ENCODE assay signal across 8 mouse cellular contexts in genomic region chr17:26041111-26041802, GRCm38 (mm10). TPM values are rescaled to one million over a fixed set of nuclear protein-coding genes. Genes with fewer than 3 reads are reported as not detected.
DNase-seq lines count a peak whose midpoint lies in the region; ATAC-seq lines count a peak whose summit lies in the region.

No protein-coding gene starts in this region.

- peak; percentile 39 for DNase-seq in ovary, postnatal 36 days (ENCODE audit: low spot score)
- DNase-seq in ovary, adult 18-20 months (ENCODE audit: low spot score): no peak
- DNase-seq in adipocyte (ENCODE audit: low spot score): peak; percentile 73
- DNase-seq in heart, postnatal 25 days (ENCODE audit: low spot score): peak; percentile 18
- peak; percentile 61 for DNase-seq in left cerebral cortex, postnatal 14 days (ENCODE audit: low spot score in 2 of 2)
- peak; percentile 25 to 48 for DNase-seq in natural killer cell, adult 2 months (ENCODE audit: low spot score in 2 of 2)
- DNase-seq in urinary bladder, postnatal 25 days (ENCODE audit: low spot score): peak; percentile 38

- ATAC-seq in common myeloid progenitor, adult 5-6 weeks (replicated peaks; ENCODE audit: low read depth, poor library complexity, severe bottlenecking): peak; percentile 92

- intact Hi-C loops in heart, postnatal 25 days (cut with DNase I): loop anchor here (1.0 kb wide), 1 partner anchor 49 kb away; the partner anchor contains the start of gene Decr2
- intact Hi-C loops in left cerebral cortex, postnatal 14 days (cut with DNase I): loop anchor here (5.0 kb wide), 1 partner anchor 51 kb away; the partner anchor contains the start of gene Decr2

RNA-seq across cellular contexts. Expression of gene Rab11fip3, which starts 28.1 kb away (rescaled TPM):
- 0.97 and 2.2 TPM in 2 replicates for total RNA-seq in common myeloid progenitor, adult 5-6 weeks (2017)
- 10 to 100 TPM; 28.0 to 30.2 TPM for total RNA-seq in heart, postnatal 25 days (2021)
- 10 to 100 TPM; 80.5 to 85.2 TPM for total RNA-seq in left cerebral cortex, postnatal 14 days (2021)

RNA-seq across cellular contexts. Expression of gene Decr2, which starts 48.9 kb away (rescaled TPM):
- total RNA-seq in common myeloid progenitor, adult 5-6 weeks (2017): 11.8 and 16.0 TPM in 2 replicates
- 10 to 100 TPM; 11.0 to 11.7 TPM for total RNA-seq in heart, postnatal 25 days (2021)
- 10 to 100 TPM; 24.3 to 26.3 TPM for total RNA-seq in left cerebral cortex, postnatal 14 days (2021)

RNA-seq across cellular contexts. Expression of gene Nme4, which starts 54.1 kb away (rescaled TPM):
- total RNA-seq in common myeloid progenitor, adult 5-6 weeks (2017): 70.1 and 78.8 TPM in 2 replicates
- total RNA-seq in heart, postnatal 25 days (2021): 1 to 10 TPM; 3.2 to 3.6 TPM
- total RNA-seq in left cerebral cortex, postnatal 14 days (2021): 1 to 10 TPM; 2.6 to 3.4 TPM

RNA-seq across cellular contexts. Expression of gene Capn15, which starts 55.7 kb away (rescaled TPM):
- total RNA-seq in common myeloid progenitor, adult 5-6 weeks (2017): 4.1 and 4.6 TPM in 2 replicates
- 1 to 10 TPM; 7.1 to 7.8 TPM for total RNA-seq in heart, postnatal 25 days (2021)
- total RNA-seq in left cerebral cortex, postnatal 14 days (2021): 10 to 100 TPM; 46.5 to 50.0 TPM

Comparison
In these comparisons a context has a peak if more than half of its experiments do, and no peak if none do; other contexts are left out.
1. RNA of gene Nme4, which starts 54.1 kb away (total RNA-seq): 70.1 to 78.8 TPM in common myeloid progenitor, adult 5-6 weeks; 3.2 to 3.6 TPM in heart, postnatal 25 days and 2.6 to 3.4 TPM in left cerebral cortex, postnatal 14 days; every median in the first group is over 10 times any median in the second.